Mouse (Mus musculus): ENCODE data around the gene Mmd2. TPM values are rescaled to one million over a fixed set of nuclear protein-coding genes. Genes with fewer than 3 reads are reported as not detected.

Mmd2 gene
- polyA plus RNA-seq, 1 experiment from 2014 or later: 77.4 TPM

DNA sequence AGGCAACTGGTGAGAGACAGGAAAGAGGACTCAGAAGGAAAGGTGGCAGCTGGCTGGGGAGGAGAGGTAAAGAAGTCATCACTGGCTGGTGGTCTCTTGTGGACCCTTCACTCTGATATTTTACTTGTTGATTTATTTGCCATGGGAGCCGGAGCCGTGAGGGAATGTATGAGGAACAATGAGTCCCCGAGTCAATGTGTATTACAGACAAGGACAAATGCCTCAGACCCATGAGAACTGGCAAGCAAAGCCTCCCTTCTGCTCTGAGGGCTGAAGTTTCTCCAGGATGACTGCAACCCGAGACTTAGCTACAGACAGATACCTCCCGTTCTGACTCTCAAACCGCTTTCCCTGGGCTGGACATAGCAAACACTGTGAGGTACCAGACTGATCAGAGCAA is 7.7 kb upstream of the Mmd2 start:
- Histone ChIP-seq H3K27ac (ENCODE audit: low read length) (no peak overlapping the region), H3K27me3 (replicated peaks; ENCODE audit: control insufficient read depth, insufficient read depth, low read length) (no peaks in the 10 kb centered on the region), H3K9ac (replicated peaks; ENCODE audit: low read depth, low read length) (no peak overlapping the region), H3K4me3 (replicated peaks; ENCODE audit: low read length) (no peak overlapping the region), H3K4me2 (ENCODE audit: low read length) (no peak overlapping the region), H3K4me1 (replicated peaks; ENCODE audit: control insufficient read depth, insufficient read depth, low read length) (0 out of 2 replicates have a peak, but pooled peaks cover 2% of the 10 kb centered on the region), H3K36me3 (ENCODE audit: control insufficient read depth, insufficient read depth) (no peaks in the 10 kb centered on the region), H3K9me3 (ENCODE audit: control insufficient read depth, low read length) (no peaks in the 10 kb centered on the region)
- ATAC-seq: no peak
- 72% methylated on average over 6 of the region's 6 CpGs for WGBS

- H3K4me3 ChIP-seq (replicated peaks; ENCODE audit: low read length): no peak overlapping the region
- H3K27ac ChIP-seq (ENCODE audit: low read length): no peak overlapping the region
- H3K9ac ChIP-seq (replicated peaks; ENCODE audit: low read depth, low read length): no peak overlapping the region
- 0 out of 2 replicates have a peak, but pooled peaks cover 2% of the 10 kb centered on the region for H3K4me1 ChIP-seq (replicated peaks; ENCODE audit: control insufficient read depth, insufficient read depth, low read length)
- WGBS: 77% methylated on average over 4 of the region's 4 CpGs
- no peaks in the 10 kb centered on the region for H3K36me3 ChIP-seq (ENCODE audit: control insufficient read depth, insufficient read depth)
- no peak overlapping the region for H3K4me2 ChIP-seq (ENCODE audit: low read length)
- H3K27me3 ChIP-seq (replicated peaks; ENCODE audit: control insufficient read depth, insufficient read depth, low read length): no peaks in the 10 kb centered on the region
- H3K9me3 ChIP-seq (ENCODE audit: control insufficient read depth, low read length): no peaks in the 10 kb centered on the region
- no peak for ATAC-seq
These were observed 7.0 kb upstream of the Mmd2 start for GRCm38 (mm10) chr5:142615638-142616037.

- Histone ChIP-seq H3K9me3 (ENCODE audit: control insufficient read depth, low read length) (no peaks in the 10 kb centered on the region), H3K4me3 (replicated peaks; ENCODE audit: low read length) (no peak overlapping the region), H3K4me2 (ENCODE audit: low read length) (no peak overlapping the region), H3K36me3 (ENCODE audit: control insufficient read depth, insufficient read depth) (no peaks in the 10 kb centered on the region), H3K27me3 (replicated peaks; ENCODE audit: control insufficient read depth, insufficient read depth, low read length) (no peaks in the 10 kb centered on the region), H3K9ac (replicated peaks; ENCODE audit: low read depth, low read length) (no peak overlapping the region), H3K4me1 (replicated peaks; ENCODE audit: control insufficient read depth, insufficient read depth, low read length) (no peaks in the 10 kb centered on the region), H3K27ac (ENCODE audit: low read length) (no peak overlapping the region)
- WGBS: 76% methylated on average over 3 of the region's 3 CpGs
- no peak for ATAC-seq
These were observed 5.9 kb upstream of the Mmd2 start for GRCm38 (mm10) chr5:142614513-142614912.

- Histone ChIP-seq H3K36me3 (ENCODE audit: control insufficient read depth, insufficient read depth) (no peaks in the 10 kb centered on the region), H3K27me3 (replicated peaks; ENCODE audit: control insufficient read depth, insufficient read depth, low read length) (no peaks in the 10 kb centered on the region), H3K4me1 (replicated peaks; ENCODE audit: control insufficient read depth, insufficient read depth, low read length) (peaks cover 21% of the 10 kb centered on the region), H3K4me3 (replicated peaks; ENCODE audit: low read length) (no peak overlapping the region), H3K9me3 (ENCODE audit: control insufficient read depth, low read length) (no peaks in the 10 kb centered on the region), H3K4me2 (ENCODE audit: low read length) (no peak overlapping the region), H3K27ac (ENCODE audit: low read length) (no peak overlapping the region), H3K9ac (replicated peaks; ENCODE audit: low read depth, low read length) (no peak overlapping the region)
- WGBS: 81% methylated on average over 4 of the region's 4 CpGs
- no peak for ATAC-seq
These were observed 1.8 kb upstream of the Mmd2 start for GRCm38 (mm10) chr5:142610362-142610761.

GRCm38 (mm10) chr5:142608989-142609325 is 357 bp upstream of the Mmd2 start:
- no peaks in the 10 kb centered on the region for H3K27me3 ChIP-seq (replicated peaks; ENCODE audit: control insufficient read depth, insufficient read depth, low read length)
- WGBS: 2% methylated on average over 4 of the region's 4 CpGs
- H3K36me3 ChIP-seq (ENCODE audit: control insufficient read depth, insufficient read depth): no peaks in the 10 kb centered on the region
- H3K9ac ChIP-seq (replicated peaks; ENCODE audit: low read depth, low read length): peak overlapping the region; percentile 79
- H3K4me2 ChIP-seq (ENCODE audit: low read length): peak overlapping the region; percentile 75
- peaks cover 21% of the 10 kb centered on the region for H3K4me1 ChIP-seq (replicated peaks; ENCODE audit: control insufficient read depth, insufficient read depth, low read length)
- H3K4me3 ChIP-seq (replicated peaks; ENCODE audit: low read length): peak overlapping the region; percentile 81
- H3K27ac ChIP-seq (ENCODE audit: low read length): peak overlapping the region; percentile 84
- H3K9me3 ChIP-seq (ENCODE audit: control insufficient read depth, low read length): no peaks in the 10 kb centered on the region
- ATAC-seq: no peak

GRCm38 (mm10) chr5:142605288-142605687 is 3.3 kb downstream of the Mmd2 start:
- 90% methylated on average over 12 of the region's 12 CpGs for WGBS
- no peak for ATAC-seq
- Histone ChIP-seq H3K27me3 (replicated peaks; ENCODE audit: control insufficient read depth, insufficient read depth, low read length) (no peaks in the 10 kb centered on the region), H3K4me3 (replicated peaks; ENCODE audit: low read length) (no peak overlapping the region), H3K4me2 (ENCODE audit: low read length) (no peak overlapping the region), H3K36me3 (ENCODE audit: control insufficient read depth, insufficient read depth) (no peaks in the 10 kb centered on the region), H3K9me3 (ENCODE audit: control insufficient read depth, low read length) (no peaks in the 10 kb centered on the region), H3K27ac (ENCODE audit: low read length) (no peak overlapping the region), H3K9ac (replicated peaks; ENCODE audit: low read depth, low read length) (no peak overlapping the region), H3K4me1 (replicated peaks; ENCODE audit: control insufficient read depth, insufficient read depth, low read length) (peaks cover 29% of the 10 kb centered on the region)

GRCm38 (mm10) chr5:142604379-142604778 is 4.2 kb downstream of the Mmd2 start:
- H3K4me1 ChIP-seq (replicated peaks; ENCODE audit: control insufficient read depth, insufficient read depth, low read length): peaks cover 29% of the 10 kb centered on the region
- no peak overlapping the region for H3K4me3 ChIP-seq (replicated peaks; ENCODE audit: low read length)
- no peaks in the 10 kb centered on the region for H3K9me3 ChIP-seq (ENCODE audit: control insufficient read depth, low read length)
- no peak overlapping the region for H3K4me2 ChIP-seq (ENCODE audit: low read length)
- 79% methylated on average over 7 of the region's 7 CpGs for WGBS
- H3K27me3 ChIP-seq (replicated peaks; ENCODE audit: control insufficient read depth, insufficient read depth, low read length): no peaks in the 10 kb centered on the region
- H3K27ac ChIP-seq (ENCODE audit: low read length): no peak overlapping the region
- no peak for ATAC-seq
- no peak overlapping the region for H3K9ac ChIP-seq (replicated peaks; ENCODE audit: low read depth, low read length)
- no peaks in the 10 kb centered on the region for H3K36me3 ChIP-seq (ENCODE audit: control insufficient read depth, insufficient read depth)

DNA sequence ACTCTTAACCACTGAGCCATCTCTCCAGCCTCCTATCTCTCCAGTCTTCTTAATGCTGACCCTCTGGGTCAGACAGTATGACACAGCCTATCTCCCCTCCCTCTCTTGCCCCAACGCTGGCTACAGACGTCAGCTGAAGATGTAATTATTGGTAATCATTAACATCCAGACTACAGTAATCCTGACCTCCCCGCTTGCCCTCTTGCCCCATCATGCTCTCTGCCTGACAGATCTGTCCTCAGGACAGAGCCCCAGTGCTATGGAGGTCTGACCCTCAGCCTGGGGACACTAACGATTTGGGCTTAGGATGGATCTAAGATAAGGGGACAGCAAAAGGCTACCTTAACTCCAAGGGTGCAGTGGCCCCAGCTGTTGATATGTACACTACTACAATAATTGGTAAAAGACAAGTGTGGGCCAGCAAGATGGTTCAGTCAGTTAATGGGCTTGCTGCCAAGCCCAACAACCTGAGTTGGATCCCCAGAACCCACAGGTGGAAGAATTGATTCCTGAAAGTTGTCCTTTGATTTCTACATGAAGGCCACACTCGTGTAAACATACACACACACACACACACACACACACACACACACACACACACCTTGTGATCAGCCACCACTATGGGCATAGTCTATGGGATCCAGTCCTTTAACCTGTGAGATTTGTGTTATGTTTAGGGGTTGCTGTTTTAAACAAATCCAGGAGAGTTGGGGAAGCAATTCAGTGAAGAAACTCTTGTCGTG is 10.8 kb downstream of the Mmd2 start:
- peaks cover 18% of the 10 kb centered on the region for H3K4me1 ChIP-seq (replicated peaks; ENCODE audit: control insufficient read depth, insufficient read depth, low read length)
- H3K9ac ChIP-seq (replicated peaks; ENCODE audit: low read depth, low read length): no peak overlapping the region
- ATAC-seq: no peak
- no peak overlapping the region for H3K4me3 ChIP-seq (replicated peaks; ENCODE audit: low read length)
- no peak overlapping the region for H3K27ac ChIP-seq (ENCODE audit: low read length)
- WGBS: 86% methylated on average over 6 of the region's 6 CpGs
- no peaks in the 10 kb centered on the region for H3K9me3 ChIP-seq (ENCODE audit: control insufficient read depth, low read length)
- no peak overlapping the region for H3K4me2 ChIP-seq (ENCODE audit: low read length)
- H3K36me3 ChIP-seq (ENCODE audit: control insufficient read depth, insufficient read depth): no peaks in the 10 kb centered on the region
- no peaks in the 10 kb centered on the region for H3K27me3 ChIP-seq (replicated peaks; ENCODE audit: control insufficient read depth, insufficient read depth, low read length)

- 77% methylated on average over 6 of the region's 6 CpGs for WGBS
- ATAC-seq: no peak
- H3K27ac ChIP-seq (ENCODE audit: low read length): peak overlapping the region; percentile 77; the same call in 1 of the 2 replicates
- H3K4me1 ChIP-seq (replicated peaks; ENCODE audit: control insufficient read depth, insufficient read depth, low read length): peaks cover 15% of the 10 kb centered on the region
- H3K36me3 ChIP-seq (ENCODE audit: control insufficient read depth, insufficient read depth): no peaks in the 10 kb centered on the region
- no peaks in the 10 kb centered on the region for H3K27me3 ChIP-seq (replicated peaks; ENCODE audit: control insufficient read depth, insufficient read depth, low read length)
- no peak overlapping the region for H3K9ac ChIP-seq (replicated peaks; ENCODE audit: low read depth, low read length)
- no peaks in the 10 kb centered on the region for H3K9me3 ChIP-seq (ENCODE audit: control insufficient read depth, low read length)
- no peak overlapping the region for H3K4me3 ChIP-seq (replicated peaks; ENCODE audit: low read length)
- H3K4me2 ChIP-seq (ENCODE audit: low read length): no peak overlapping the region
These were observed 11.9 kb downstream of the Mmd2 start for GRCm38 (mm10) chr5:142596723-142597122.

DNA sequence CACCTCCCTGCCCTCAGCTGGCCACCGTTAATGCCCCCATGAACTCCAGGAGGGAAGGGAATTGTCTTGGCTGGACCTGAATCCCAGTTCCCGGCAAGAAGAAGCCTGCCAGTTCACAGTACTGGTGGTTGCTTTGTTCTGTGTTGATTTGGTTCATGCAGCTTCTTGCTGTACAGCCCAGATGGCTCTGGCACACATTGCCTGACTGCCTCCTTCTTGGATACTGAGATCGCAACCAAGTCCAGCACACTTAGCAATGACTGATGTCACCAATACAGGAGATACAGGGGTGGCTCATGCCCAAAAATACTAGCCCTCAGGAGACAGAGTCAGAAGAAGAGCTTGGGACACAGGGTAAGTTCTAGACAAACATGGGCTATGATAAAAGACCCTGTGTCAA is 12.9 kb downstream of the Mmd2 start:
- H3K36me3 ChIP-seq (ENCODE audit: control insufficient read depth, insufficient read depth): no peaks in the 10 kb centered on the region
- peak; percentile 88 for ATAC-seq
- peak overlapping the region; percentile 77 for H3K27ac ChIP-seq (ENCODE audit: low read length)
- no peak overlapping the region for H3K9ac ChIP-seq (replicated peaks; ENCODE audit: low read depth, low read length)
- H3K4me2 ChIP-seq (ENCODE audit: low read length): no peak overlapping the region
- no peaks in the 10 kb centered on the region for H3K27me3 ChIP-seq (replicated peaks; ENCODE audit: control insufficient read depth, insufficient read depth, low read length)
- no peak overlapping the region for H3K4me3 ChIP-seq (replicated peaks; ENCODE audit: low read length)
- H3K9me3 ChIP-seq (ENCODE audit: control insufficient read depth, low read length): no peaks in the 10 kb centered on the region
- 35% methylated on average over 3 of the region's 3 CpGs for WGBS
- H3K4me1 ChIP-seq (replicated peaks; ENCODE audit: control insufficient read depth, insufficient read depth, low read length): peaks cover 19% of the 10 kb centered on the region

Measured in forebrain, embryonic 16.5 days (tissue).